Mouse (Mus musculus) liver (tissue): ENCODE data around the gene Foxo6.

Experiments
- DNase-seq: peaks from one replicate; pipeline ENCODE4 v3.0.0-alpha.2; 2020; ENCODE audit warnings: mixed read lengths

Foxo6 gene

GRCm38 (mm10) chr4:120283141-120283540, 4.0 kb downstream of the Foxo6 start:
- peak; percentile 55 for DNase-seq

DNA sequence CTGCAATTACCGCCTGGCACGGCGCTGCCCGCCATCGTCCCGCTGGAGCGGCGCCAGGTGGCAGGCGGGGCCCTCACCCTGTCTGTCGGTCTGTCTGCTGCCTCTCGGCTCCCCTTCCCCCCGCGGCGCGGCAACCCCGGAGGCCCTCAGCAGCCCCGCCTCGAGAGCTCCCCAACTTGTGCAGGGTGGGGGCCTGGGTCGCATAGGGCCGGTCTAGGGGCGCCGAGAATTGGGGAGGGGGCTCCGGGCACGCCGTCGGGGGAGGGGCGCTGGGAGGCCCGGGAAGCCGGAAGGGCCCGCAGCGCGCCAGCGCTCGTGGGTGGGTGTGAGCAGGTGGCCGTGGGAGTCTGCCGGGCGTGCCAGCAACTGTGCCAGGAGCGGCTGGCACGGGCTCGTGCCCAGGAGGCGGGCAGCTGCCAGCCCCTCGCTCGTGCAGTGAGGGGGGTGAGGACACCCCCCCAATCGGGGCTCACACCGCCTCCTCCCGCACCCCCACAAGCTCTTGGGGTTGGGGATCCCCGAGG, 4.5 kb downstream of the Foxo6 start:
- DNase-seq: no peak

DNA sequence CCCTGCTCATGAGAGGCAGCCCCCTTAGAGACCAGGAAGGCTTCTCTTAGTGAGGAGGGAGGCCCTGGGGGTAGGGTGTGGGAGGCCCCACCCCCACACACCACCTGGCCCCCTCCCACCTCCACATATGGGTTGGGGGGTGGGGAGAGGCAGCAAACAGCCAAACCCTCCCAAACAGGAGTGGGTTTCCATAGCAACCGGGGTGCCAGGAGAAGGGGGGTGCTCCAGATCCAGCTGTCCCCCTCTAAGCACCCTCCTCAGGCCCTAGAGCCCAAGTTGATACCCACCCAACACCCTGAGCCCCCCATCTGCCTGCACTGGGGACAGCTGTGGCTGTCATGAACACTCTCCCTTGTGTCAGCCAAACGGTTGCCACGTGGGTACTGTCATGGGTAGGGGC, 6.1 kb downstream of the Foxo6 start:
- DNase-seq: no peak

DNA sequence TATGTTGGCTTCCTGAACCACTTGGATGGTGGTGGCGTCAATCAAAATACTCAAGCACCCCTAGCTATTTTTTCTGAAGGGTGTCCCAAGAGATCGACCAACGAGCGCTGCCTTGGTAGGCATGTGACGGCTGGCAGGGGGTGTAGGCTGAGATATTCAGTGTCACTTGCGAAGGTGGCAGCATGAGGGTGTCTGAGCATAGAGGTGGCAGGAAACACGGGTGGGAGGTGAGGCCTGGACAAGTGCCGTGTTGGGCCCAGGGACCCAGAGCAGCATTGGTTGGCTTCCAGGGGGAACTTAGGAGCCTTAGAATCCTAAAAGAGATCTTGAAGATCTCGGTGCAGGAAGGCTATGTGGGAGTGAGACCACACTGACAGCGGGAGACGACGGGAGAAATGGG, 6.7 kb downstream of the Foxo6 start:
- no peak for DNase-seq

DNA sequence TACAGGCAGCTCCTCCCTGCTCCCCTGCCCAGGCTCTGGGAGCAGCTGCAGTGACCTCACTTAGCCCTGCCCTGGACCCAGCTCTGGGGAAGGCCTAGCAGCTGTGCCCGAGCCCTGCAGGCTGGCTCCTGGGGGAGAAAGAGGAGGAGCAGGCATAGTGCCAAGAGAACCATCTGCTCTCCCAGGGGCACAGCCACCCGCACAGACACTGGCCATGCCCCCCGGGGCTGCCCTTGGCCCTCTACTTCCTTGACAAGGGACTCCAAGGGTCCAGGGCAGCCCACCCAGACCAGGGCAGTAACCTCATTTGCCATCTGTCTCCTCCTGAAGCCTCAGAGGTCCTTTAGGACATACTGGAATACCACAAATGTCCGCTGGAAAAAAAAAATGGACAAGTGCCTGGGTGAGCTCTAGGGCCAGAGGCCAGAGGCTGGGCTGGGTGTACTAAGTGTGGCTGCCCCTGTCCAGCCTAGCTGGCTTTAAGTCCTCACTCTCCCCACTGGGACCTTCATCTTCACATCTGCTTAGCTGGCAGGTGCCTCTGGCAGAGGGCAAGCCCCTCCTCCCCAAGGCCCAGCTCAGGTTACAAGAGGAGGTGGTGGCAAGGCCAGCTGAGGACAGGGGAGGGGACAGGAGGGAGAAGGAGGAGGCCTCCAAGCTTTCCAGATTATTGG, 9.8 kb downstream of the Foxo6 start:
- DNase-seq: no peak

DNA sequence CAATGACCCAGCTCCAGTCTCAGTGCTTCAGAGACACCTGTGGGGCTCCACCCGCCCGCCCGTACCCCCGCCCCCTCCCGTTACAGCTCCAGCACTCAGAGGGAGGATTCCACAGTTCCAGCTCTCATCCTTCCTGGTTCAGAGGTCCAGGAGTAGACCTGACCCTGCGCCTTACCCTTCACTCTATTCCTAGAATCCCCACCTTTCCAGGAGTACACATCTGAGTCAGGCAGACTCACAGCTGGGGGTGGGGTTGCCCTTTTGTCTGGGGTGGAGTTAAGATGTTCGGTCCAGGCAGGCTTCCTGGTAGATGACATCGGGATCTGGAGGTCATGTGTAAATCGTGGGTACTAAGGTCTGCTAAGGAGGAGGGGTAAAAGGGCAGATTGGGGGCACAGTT, 11.7 kb downstream of the Foxo6 start:
- DNase-seq: no peak

DNA sequence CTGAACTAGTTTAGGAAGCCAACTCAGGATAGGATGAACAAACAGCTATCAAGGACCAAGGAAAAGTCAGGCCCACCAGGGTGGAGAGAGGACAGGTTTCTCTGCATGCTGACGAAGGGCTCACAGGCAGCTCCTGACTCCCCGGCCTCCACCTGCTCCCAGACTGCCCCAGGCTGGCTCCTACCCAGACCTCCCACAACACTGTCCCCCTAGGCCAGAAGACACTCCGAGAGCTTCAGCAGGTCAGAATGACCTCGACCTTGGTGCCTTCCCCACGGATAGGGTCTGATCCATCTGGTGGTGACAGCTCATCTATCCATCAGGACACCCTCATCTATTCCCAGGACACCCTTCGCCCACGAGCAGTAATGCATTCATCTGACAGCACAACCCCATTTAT, 13.6 kb downstream of the Foxo6 start:
- DNase-seq: no peak

- DNase-seq: no peak
Observed at GRCm38 (mm10) chr4:120271886-120272580, 15.1 kb downstream of the Foxo6 start.

GRCm38 (mm10) chr4:120271208-120271607, 15.9 kb downstream of the Foxo6 start:
- DNase-seq: no peak

DNA sequence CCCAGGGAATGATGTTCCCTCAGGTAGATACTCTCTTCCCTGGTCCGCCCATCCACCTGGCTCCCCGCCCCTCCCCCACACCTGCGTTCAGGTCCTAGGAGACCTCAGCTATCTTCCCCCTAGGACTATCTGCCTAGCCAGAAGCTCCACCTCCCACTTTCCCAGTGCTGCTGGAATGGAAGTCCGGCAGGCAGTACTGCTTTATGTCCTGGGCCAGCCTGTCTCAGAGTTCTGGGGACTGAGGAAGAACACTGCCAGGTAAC, 16.3 kb downstream of the Foxo6 start:
- DNase-seq: no peak

GRCm38 (mm10) chr4:120270148-120270936, 16.8 kb downstream of the Foxo6 start:
- no peak for DNase-seq

DNA sequence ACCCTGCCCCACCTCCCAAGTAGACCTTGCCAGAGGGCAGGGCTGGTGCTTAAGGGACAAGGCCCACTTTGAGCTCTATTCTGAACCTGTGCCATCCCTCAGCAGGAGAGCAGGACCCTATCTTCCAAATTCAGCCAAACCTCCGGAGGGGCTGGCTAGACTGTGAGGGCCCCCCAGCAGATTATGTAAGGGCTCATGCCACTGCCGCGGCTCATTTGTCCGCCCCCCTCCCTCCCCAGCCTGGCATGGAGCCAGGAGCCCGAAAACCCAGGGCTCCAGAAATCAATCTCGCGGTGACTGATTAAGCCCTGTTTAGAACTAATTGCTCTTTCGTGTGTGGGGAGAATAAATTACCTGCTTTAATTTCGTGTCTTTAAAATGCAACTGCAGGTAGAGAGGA, 17.7 kb downstream of the Foxo6 start:
- no peak for DNase-seq

- no peak for DNase-seq
Observed at GRCm38 (mm10) chr4:120268214-120269061, 18.7 kb downstream of the Foxo6 start.

GRCm38 (mm10) chr4:120267683-120268082, 19.5 kb downstream of the Foxo6 start:
- no peak for DNase-seq

GRCm38 (mm10) chr4:120267136-120267535, 20.0 kb downstream of the Foxo6 start:
- no peak for DNase-seq

DNA sequence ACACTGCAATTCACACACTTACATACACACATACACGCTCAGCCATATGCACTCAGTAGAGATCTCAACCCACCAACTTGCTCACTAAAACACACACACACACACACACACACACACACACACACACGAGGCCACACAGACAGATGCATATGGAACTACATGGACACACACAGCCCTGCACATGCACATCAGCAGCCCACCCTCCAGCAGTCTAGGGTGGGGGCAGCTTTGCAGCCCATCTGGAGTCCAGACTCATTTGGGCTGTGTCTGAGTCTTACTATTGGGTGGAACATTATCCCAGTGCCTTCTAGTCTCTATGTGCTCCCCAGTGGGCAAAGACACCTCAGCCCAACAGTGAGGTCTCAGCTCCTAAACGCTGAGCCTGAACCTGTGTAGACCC, 23.0 kb downstream of the Foxo6 start:
- DNase-seq: no peak

GRCm38 (mm10) chr4:120262726-120263125, 24.4 kb downstream of the Foxo6 start:
- no peak for DNase-seq

DNA sequence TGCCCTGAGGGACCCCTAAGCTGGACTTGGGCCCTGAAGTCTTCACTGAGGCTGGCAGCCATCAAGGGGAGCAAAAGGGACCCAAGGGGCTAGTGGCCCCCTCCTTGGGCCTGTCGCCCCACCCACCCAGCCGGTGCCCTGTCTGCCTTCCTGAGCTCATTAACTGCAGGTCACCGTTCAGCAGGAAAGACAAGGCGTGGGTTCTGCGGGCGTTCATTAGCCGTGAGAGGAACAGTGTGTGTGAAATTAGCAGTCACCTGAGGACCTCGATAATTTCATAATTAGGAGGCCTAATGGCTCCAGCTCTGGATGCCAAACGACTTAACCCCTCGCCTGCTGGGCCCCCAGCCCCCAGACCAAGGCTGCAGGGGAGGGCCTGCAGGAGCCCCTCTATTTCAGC, 24.9 kb downstream of the Foxo6 start:
- DNase-seq: no peak

GRCm38 (mm10) chr4:120259356-120260181, 27.6 kb downstream of the Foxo6 start:
- DNase-seq: no peak

DNA sequence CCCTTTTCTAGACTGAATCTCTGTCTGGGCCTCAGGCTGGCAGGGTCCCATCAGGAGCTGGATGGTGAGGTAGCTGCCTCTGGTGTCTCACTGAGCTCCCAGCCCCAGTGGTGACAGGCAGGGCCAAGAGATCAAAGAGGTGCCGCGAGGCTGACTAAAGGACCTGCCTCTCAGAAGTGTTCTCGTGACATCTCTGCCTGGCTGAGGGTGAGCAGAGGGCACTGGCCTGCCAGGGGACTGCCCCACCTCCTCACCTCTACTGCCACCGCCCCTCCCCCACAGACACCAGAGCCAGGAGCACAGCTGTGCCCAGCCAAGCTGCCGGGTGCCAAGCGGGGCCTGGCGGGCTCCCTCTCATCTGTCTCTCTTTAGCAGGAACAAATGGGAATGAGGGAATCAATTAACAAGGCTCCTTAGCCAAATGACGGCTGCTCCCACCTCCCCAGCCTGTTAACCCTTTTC, 38.3 kb downstream of the Foxo6 start:
- DNase-seq: no peak

DNA sequence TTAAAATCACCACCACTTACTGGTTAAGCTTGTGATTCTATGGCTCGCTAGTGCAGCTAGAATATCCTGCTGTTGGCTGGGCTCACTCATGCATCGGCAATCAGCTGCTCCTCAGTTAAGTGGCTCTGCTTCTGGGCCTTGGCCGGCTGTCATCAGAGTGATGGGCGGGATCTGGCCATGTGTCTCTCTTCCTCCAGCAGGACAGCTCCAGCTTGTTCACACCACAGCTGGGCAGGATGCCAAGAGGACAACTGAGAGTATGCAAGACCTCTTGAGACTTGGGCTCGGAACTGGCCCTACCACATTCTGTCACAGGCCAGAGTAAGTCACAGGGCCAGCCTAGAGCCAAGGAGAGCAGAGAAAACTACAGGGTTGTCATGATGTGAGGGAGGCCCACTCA, 39.7 kb downstream of the Foxo6 start:
- peak; percentile 45 for DNase-seq

DNA sequence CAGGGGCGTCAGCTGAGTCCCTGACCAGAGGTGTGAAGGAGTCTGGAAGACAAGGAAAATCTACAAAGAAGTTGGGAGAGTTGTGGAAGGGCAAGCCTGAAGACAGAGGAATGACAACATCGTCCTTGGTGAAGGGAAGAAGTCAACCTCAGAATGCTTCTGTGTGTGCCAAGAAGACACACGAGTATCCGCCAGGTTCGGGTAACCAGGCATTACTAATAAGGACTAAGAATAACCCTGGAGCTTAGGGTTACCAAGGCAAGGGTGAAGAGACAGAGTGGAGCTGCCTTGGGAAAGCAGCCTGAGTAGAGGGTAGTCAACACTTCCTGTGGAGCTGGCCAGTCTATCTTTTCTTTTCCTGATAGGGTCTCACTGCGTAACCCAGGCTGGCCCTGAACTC, 41.1 kb downstream of the Foxo6 start:
- no peak for DNase-seq
